Comparison of ENCODE assay signal across 22 mouse cellular contexts in the genomic region with DNA sequence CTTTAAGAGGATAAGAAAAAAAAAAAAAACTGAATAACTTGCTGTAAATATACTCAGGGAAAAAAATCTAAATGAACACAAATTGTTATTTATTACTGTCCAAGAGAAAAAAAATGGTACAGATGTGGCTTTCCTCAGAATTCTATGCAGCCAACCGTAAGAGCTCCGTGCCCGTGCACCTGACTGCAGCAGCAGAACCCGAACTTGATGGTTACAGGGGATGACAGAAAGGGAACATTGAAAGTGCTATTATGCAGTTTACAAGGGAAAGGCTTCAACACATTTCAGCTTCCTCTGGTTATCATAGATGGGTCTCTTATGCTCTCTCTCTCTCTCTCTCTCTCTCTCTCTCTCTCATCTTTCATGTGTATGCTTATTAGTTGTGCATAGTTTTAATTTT.
DNase-seq lines count a peak whose midpoint lies in the region; ATAC-seq lines count a peak whose summit lies in the region.
"Had no signal": no experiment of that assay in that cellular context is flagged by ENCODE, and none has a peak within 500 bp of the region (broad histone marks: within the 10 kb centered on the region; RNA-seq: fewer than 3 reads in every experiment).

No protein-coding gene starts in this region.

- H3K4me1 ChIP-seq in forebrain, embryonic 14.5 days (ENCODE audit: control insufficient read depth, insufficient read depth, low read length): no peaks in the 10 kb centered on the region; the same call in 1 of the 2 replicates
- H3K4me1 ChIP-seq in forebrain, embryonic 16.5 days (replicated peaks; ENCODE audit: control insufficient read depth, insufficient read depth, low read length): no peaks in the 10 kb centered on the region; the same call in 1 of the 2 replicates
- peaks cover 2% of the 10 kb centered on the region; the same call in 1 of the 2 replicates for H3K4me1 ChIP-seq in neural tube, embryonic 11.5 days (ENCODE audit: control insufficient read depth, insufficient read depth, low read length)
- H3K4me1 ChIP-seq in neural tube, embryonic 12.5 days: no peaks in the 10 kb centered on the region; the same call in 1 of the 2 replicates
- H3K4me1 ChIP-seq: embryonic facial prominence, embryonic 12.5 days; heart, embryonic 10.5 days; megakaryocyte, embryonic 14.5 days; stomach, embryonic 15.5 days had no signal

- no peak overlapping the region for H3K4me2 ChIP-seq in forebrain, embryonic 14.5 days (ENCODE audit: low read length)
- no peak overlapping the region for H3K4me2 ChIP-seq in forebrain, embryonic 16.5 days (ENCODE audit: low read length)
- no peak overlapping the region for H3K4me2 ChIP-seq in neural tube, embryonic 11.5 days (ENCODE audit: low read depth)
- H3K4me2 ChIP-seq in neural tube, embryonic 12.5 days (replicated peaks): no peak overlapping the region
- H3K4me2 ChIP-seq: embryonic facial prominence, embryonic 12.5 days; liver, embryonic 11.5 days; stomach, embryonic 15.5 days had no signal

- H3K27ac ChIP-seq in forebrain, embryonic 14.5 days (ENCODE audit: low read depth, low read length): no peak overlapping the region
- no peak overlapping the region for H3K27ac ChIP-seq in forebrain, embryonic 16.5 days (ENCODE audit: low read length)
- 0 out of 2 replicates have a peak overlapping the region, but pooled peaks have one; percentile 34 for H3K27ac ChIP-seq in neural tube, embryonic 11.5 days (ENCODE audit: low read depth, low read length)
- peak overlapping the region; percentile 51; the same call in 1 of the 2 replicates for H3K27ac ChIP-seq in neural tube, embryonic 12.5 days
- H3K27ac ChIP-seq: embryonic facial prominence, embryonic 12.5 days; heart, embryonic 10.5 days; stomach, embryonic 15.5 days had no signal

- 74% methylated on average over 4 of the region's 4 CpGs for WGBS in forebrain, embryonic 14.5 days
- 57% methylated on average over 4 of the region's 4 CpGs for WGBS in forebrain, embryonic 16.5 days
- WGBS in neural tube, embryonic 11.5 days: 70% methylated on average over 4 of the region's 4 CpGs
- 58% methylated on average over 4 of the region's 4 CpGs for WGBS in neural tube, embryonic 12.5 days

- H3K4me3 ChIP-seq in forebrain, embryonic 14.5 days (ENCODE audit: low read depth, low read length): no peak overlapping the region
- no peak overlapping the region for H3K4me3 ChIP-seq in forebrain, embryonic 16.5 days (replicated peaks; ENCODE audit: low read length)
- no peak overlapping the region for H3K4me3 ChIP-seq in neural tube, embryonic 11.5 days (ENCODE audit: low read depth, low read length)
- no peak overlapping the region for H3K4me3 ChIP-seq in neural tube, embryonic 12.5 days
- H3K4me3 ChIP-seq: embryonic facial prominence, embryonic 12.5 days; heart, embryonic 10.5 days; megakaryocyte, embryonic 14.5 days; stomach, embryonic 15.5 days had no signal

- no peak for ATAC-seq in forebrain, embryonic 14.5 days
- ATAC-seq in forebrain, embryonic 16.5 days: no peak
- no peak for ATAC-seq in neural tube, embryonic 11.5 days (ENCODE audit: insufficient read depth, low FRiP score, low TSS enrichment)
- no peak for ATAC-seq in neural tube, embryonic 12.5 days (ENCODE audit: low FRiP score, low read depth)
- ATAC-seq in megakaryocyte-erythroid progenitor cell, adult 5-6 weeks (replicated peaks; ENCODE audit: low FRiP score, low TSS enrichment, poor library complexity, severe bottlenecking): no peak

- no peak for DNase-seq in forebrain, embryonic 14.5 days (ENCODE audit: low spot score)
- DNase-seq in neural tube, embryonic 11.5 days (ENCODE audit: low spot score): no peak
- DNase-seq in neural tube, embryonic 10.5 days (ENCODE audit: extremely low spot score, low spot score): no peak
- DNase-seq in ovary, postnatal 14 days (ENCODE audit: low spot score): no peak
- DNase-seq in Muller cell, postnatal 12 days (ENCODE audit: inconsistent ontology term): no peak
- DNase-seq: adrenal gland, postnatal 25 days; cerebellum, adult 2 months; cerebellum, postnatal 36 days; kidney, adult 18-20 months; kidney, postnatal 36 days; lung, adult 2 months; thymus, adult 18-20 months; thymus, postnatal 4 days had no signal

- peak overlapping the region; percentile 35; the same call in 1 of the 2 replicates for H3K9ac ChIP-seq in forebrain, embryonic 14.5 days (ENCODE audit: low read length)
- no peak overlapping the region for H3K9ac ChIP-seq in forebrain, embryonic 16.5 days (replicated peaks; ENCODE audit: low read depth, low read length)
- H3K9ac ChIP-seq in neural tube, embryonic 11.5 days (ENCODE audit: low read length): no peak overlapping the region
- H3K9ac ChIP-seq in neural tube, embryonic 12.5 days: no peak overlapping the region
- H3K9ac ChIP-seq: embryonic facial prominence, embryonic 12.5 days; stomach, embryonic 15.5 days had no signal

- H3K9me3 ChIP-seq in forebrain, embryonic 14.5 days (replicated peaks; ENCODE audit: control insufficient read depth, low read length): no peaks in the 10 kb centered on the region
- no peaks in the 10 kb centered on the region for H3K9me3 ChIP-seq in forebrain, embryonic 16.5 days (ENCODE audit: control insufficient read depth, low read length)
- H3K9me3 ChIP-seq in neural tube, embryonic 11.5 days (ENCODE audit: control insufficient read depth, low read length): no peaks in the 10 kb centered on the region
- no peaks in the 10 kb centered on the region for H3K9me3 ChIP-seq in neural tube, embryonic 12.5 days
- H3K9me3 ChIP-seq: embryonic facial prominence, embryonic 12.5 days; G1E; heart, embryonic 10.5 days; megakaryocyte, embryonic 14.5 days; stomach, embryonic 15.5 days had no signal

- H3K36me3 ChIP-seq in forebrain, embryonic 14.5 days (ENCODE audit: control insufficient read depth, insufficient read depth, low read length): no peaks in the 10 kb centered on the region
- no peaks in the 10 kb centered on the region for H3K36me3 ChIP-seq in forebrain, embryonic 16.5 days (ENCODE audit: control insufficient read depth, insufficient read depth)
- no peaks in the 10 kb centered on the region for H3K36me3 ChIP-seq in neural tube, embryonic 11.5 days (ENCODE audit: control insufficient read depth, insufficient read depth, low read length)
- H3K36me3 ChIP-seq in neural tube, embryonic 12.5 days: no peaks in the 10 kb centered on the region
- H3K36me3 ChIP-seq: embryonic facial prominence, embryonic 12.5 days; G1E; heart, embryonic 10.5 days; stomach, embryonic 15.5 days had no signal

- no peaks in the 10 kb centered on the region for H3K27me3 ChIP-seq in forebrain, embryonic 14.5 days (replicated peaks; ENCODE audit: control insufficient read depth, insufficient read depth, low read length)
- no peaks in the 10 kb centered on the region for H3K27me3 ChIP-seq in forebrain, embryonic 16.5 days (replicated peaks; ENCODE audit: control insufficient read depth, insufficient read depth, low read length)
- no peaks in the 10 kb centered on the region for H3K27me3 ChIP-seq in neural tube, embryonic 11.5 days (ENCODE audit: control insufficient read depth, insufficient read depth, low read length)
- H3K27me3 ChIP-seq in neural tube, embryonic 12.5 days (replicated peaks): no peaks in the 10 kb centered on the region
- H3K27me3 ChIP-seq: embryonic facial prominence, embryonic 12.5 days; megakaryocyte, embryonic 14.5 days; stomach, embryonic 15.5 days had no signal

Comparison
In these comparisons a context has a peak if more than half of its experiments do, and no peak if none do; other contexts are left out.
1. H3K27ac ChIP-seq: peak in neural tube, embryonic 11.5 days (single experiment) and neural tube, embryonic 12.5 days (single experiment); none in forebrain, embryonic 14.5 days (single experiment) and forebrain, embryonic 16.5 days (single experiment).